Mouse (Mus musculus): ENCODE data around the gene Ppp4r1. TPM values are rescaled to one million over a fixed set of nuclear protein-coding genes. Genes with fewer than 3 reads are reported as not detected.

Ppp4r1 gene
- total and polyA plus RNA-seq, 3 experiments, result 12.9 to 17.1 (median 13.6) TPM

- TF ChIP-seq BHLHE40 (IDR thresholded peaks at IDR 0.05; ENCODE audit: low read depth, low read length) (peak; percentile 72), JUN (IDR thresholded peaks at IDR 0.05; ENCODE audit: insufficient read depth, low read depth, low read length) (no peak), GABPA (IDR thresholded peaks at IDR 0.05; ENCODE audit: insufficient replicate concordance, low read depth, low read length) (no peak)
Measured at GRCm38 (mm10) chr17:65850487-65850886, 68.1 kb downstream of the Ppp4r1 start (continued).

DNA sequence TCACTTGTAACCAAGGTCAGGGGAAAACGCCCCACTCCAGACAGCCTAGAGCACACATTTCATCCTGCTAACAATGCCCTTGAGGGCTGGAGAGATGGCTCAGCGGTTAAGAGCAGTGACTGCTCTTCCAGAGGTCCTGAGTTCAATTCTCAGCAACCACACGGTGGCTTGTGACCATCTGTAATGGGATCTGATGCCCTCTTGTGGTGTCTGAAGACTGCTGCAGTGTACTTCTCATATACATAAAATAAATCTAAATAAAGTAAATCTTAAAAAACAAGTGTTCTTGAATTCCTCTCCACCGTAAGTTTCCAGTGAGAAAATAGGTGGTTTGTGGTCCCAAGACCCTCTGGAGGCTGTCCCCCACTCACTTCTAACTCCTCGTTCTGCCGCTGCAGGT, 69.4 kb downstream of the Ppp4r1 start:
- in situ Hi-C loops (cut with MboI; ENCODE audit: low pct_ligation_motif_present, low pct_unique_long_range_greater_than_20kb, low sequenced_read_pairs), result no loop called here
- DNase-seq (ENCODE audit: extremely low read depth), result no peak
- dilution Hi-C loops (cut with MboI; ENCODE audit: extremely low pct_ligation_motif_present, extremely low pct_unique_long_range_greater_than_20kb, low sequenced_read_pairs), result no loop called here
- TF ChIP-seq CTCF (conservative IDR thresholded peaks at IDR 0.05 in 1 of 2, IDR thresholded peaks at IDR 0.05 in 1 of 2; ENCODE audit: low read depth in 2 of 2, low read length in 2 of 2) (peak in 1 of 2 experiments; percentile 51; a peak in 2 of 4 replicates), RAD21 (IDR thresholded peaks at IDR 0.05; ENCODE audit: low read depth, low read length) (peak; percentile 13), KAT2A (IDR thresholded peaks at IDR 0.05; ENCODE audit: insufficient replicate concordance, low read length) (no peak), HCFC1 (IDR thresholded peaks at IDR 0.05; ENCODE audit: low read depth, low read length) (no peak), ZC3H11A (IDR thresholded peaks at IDR 0.05; ENCODE audit: low read depth, low read length) (no peak), SMC3 (IDR thresholded peaks at IDR 0.05; ENCODE audit: low read depth, low read length) (peak; percentile 22; the same call in 1 of the 2 replicates)
- Histone ChIP-seq H3K36me3 (replicated peaks in 1 of 2; ENCODE audit: control insufficient read depth in 1 of 2, insufficient read depth in 1 of 2, low read length in 1 of 2) (peaks cover 40 to 81% of the 10 kb centered on the region in 2 experiments), H3K79me2 (replicated peaks; ENCODE audit: control insufficient read depth, extremely low read depth, insufficient read depth, poor library complexity, severe bottlenecking) (no peaks in the 10 kb centered on the region), H3K27me3 (replicated peaks) (no peaks in the 10 kb centered on the region), H3K4me1 (ENCODE audit: control insufficient read depth in 1 of 2, insufficient read depth in 2 of 2) (peaks cover 7 to 42% of the 10 kb centered on the region in 2 experiments), H3K9me3 (replicated peaks; ENCODE audit: low read length) (peaks cover 10% of the 10 kb centered on the region), H3K9ac (ENCODE audit: insufficient read depth, low read depth) (no peak overlapping the region), H3K27ac (ENCODE audit: insufficient read depth, low read depth) (no peak overlapping the region), H3K4me2 (ENCODE audit: insufficient read depth, low read depth, poor library complexity, severe bottlenecking) (no peak overlapping the region), H3K4me3 (replicated peaks in 1 of 3; ENCODE audit: low read depth in 2 of 3, low read length in 2 of 3, poor library complexity in 1 of 3) (no peak overlapping the region)

DNA sequence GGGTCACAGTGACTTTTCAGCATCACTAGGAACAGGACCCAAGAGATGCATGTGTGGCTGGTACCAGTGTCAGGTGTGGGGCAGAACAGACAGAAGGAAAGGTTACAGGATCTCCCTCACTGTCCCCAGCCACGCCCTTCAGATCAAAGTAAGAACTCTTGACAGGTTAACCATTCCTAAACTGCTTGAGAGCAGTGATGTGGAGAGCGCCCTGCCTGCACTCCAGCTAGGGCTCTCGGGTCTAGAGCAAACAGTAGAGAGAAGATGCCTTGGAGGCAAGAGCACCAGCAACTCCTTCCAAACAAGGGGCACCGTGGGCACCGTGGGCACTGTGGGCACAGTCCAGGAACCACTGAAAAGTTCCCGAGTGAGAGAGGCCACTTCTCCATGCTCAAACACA, 71.0 kb downstream of the Ppp4r1 start:
- no peak overlapping the region for H3K27ac ChIP-seq (ENCODE audit: insufficient read depth, low read depth)
- H3K4me2 ChIP-seq (ENCODE audit: insufficient read depth, low read depth, poor library complexity, severe bottlenecking), result no peak overlapping the region
- in situ Hi-C loops (cut with MboI; ENCODE audit: low pct_ligation_motif_present, low pct_unique_long_range_greater_than_20kb, low sequenced_read_pairs), result no loop called here
- peaks cover 54 to 88% of the 10 kb centered on the region in 2 experiments for H3K36me3 ChIP-seq (replicated peaks in 1 of 2; ENCODE audit: control insufficient read depth in 1 of 2, insufficient read depth in 1 of 2, low read length in 1 of 2)
- TF ChIP-seq GABPA (IDR thresholded peaks at IDR 0.05; ENCODE audit: insufficient replicate concordance, low read depth, low read length), result no peak
- no peak for TF ChIP-seq NRF1 (IDR thresholded peaks at IDR 0.05; ENCODE audit: low read depth, low read length)
- TF ChIP-seq RAD21 (IDR thresholded peaks at IDR 0.05; ENCODE audit: low read depth, low read length), result no peak
- no peak for TF ChIP-seq E2F4 (IDR thresholded peaks at IDR 0.05; ENCODE audit: insufficient replicate concordance, low read depth, low read length)
- no peak for TF ChIP-seq SMC3 (IDR thresholded peaks at IDR 0.05; ENCODE audit: low read depth, low read length)
- no peak for TF ChIP-seq ELF1 (IDR thresholded peaks at IDR 0.05; ENCODE audit: low read depth, low read length)
- TF ChIP-seq ZC3H11A (IDR thresholded peaks at IDR 0.05; ENCODE audit: low read depth, low read length), result no peak
- TF ChIP-seq JUND (conservative IDR thresholded peaks at IDR 0.05; ENCODE audit: low read depth, low read length), result no peak
- no peak for TF ChIP-seq POLR2A (IDR thresholded peaks at IDR 0.05; ENCODE audit: low read depth, low read length)
- TF ChIP-seq EP300 (IDR thresholded peaks at IDR 0.05; ENCODE audit: low read length), result no peak
- H3K4me1 ChIP-seq (ENCODE audit: control insufficient read depth in 1 of 2, insufficient read depth in 2 of 2), result peaks cover 7 to 34% of the 10 kb centered on the region in 2 experiments
- no peaks in the 10 kb centered on the region for H3K27me3 ChIP-seq (replicated peaks)
- peaks cover 10% of the 10 kb centered on the region for H3K9me3 ChIP-seq (replicated peaks; ENCODE audit: low read length)
- H3K9ac ChIP-seq (ENCODE audit: insufficient read depth, low read depth), result no peak overlapping the region
- H3K4me3 ChIP-seq (replicated peaks in 1 of 3; ENCODE audit: low read depth in 2 of 3, low read length in 2 of 3, poor library complexity in 1 of 3), result no peak overlapping the region
- dilution Hi-C loops (cut with MboI; ENCODE audit: extremely low pct_ligation_motif_present, extremely low pct_unique_long_range_greater_than_20kb, low sequenced_read_pairs), result no loop called here
- DNase-seq (ENCODE audit: extremely low read depth), result no peak
- no peaks in the 10 kb centered on the region for H3K79me2 ChIP-seq (replicated peaks; ENCODE audit: control insufficient read depth, extremely low read depth, insufficient read depth, poor library complexity, severe bottlenecking)
